Mouse (Mus musculus) heart, postnatal 36 days (tissue): ENCODE results near the gene 9130230L23Rik. TPM values are rescaled to one million over a fixed set of nuclear protein-coding genes. Genes with fewer than 3 reads are reported as not detected.

Experiments
- DNase-seq, 2 experiments: peaks; one replicate each; pipeline ENCODE4 v3.0.0; 2021 to 2022
- intact Hi-C: fragments of 180-260 bp; cut with DNase I; formaldehyde crosslinking; loops from one replicate; pipeline ENCODE4 v1.15.1; 2025
- total RNA-seq, 2 experiments: library from RNA; stranded (reverse); gene quantifications; 2 replicates each; pipeline ENCODE4 v1.2.3; 2021

9130230L23Rik gene
- not detected for total RNA-seq

DNA sequence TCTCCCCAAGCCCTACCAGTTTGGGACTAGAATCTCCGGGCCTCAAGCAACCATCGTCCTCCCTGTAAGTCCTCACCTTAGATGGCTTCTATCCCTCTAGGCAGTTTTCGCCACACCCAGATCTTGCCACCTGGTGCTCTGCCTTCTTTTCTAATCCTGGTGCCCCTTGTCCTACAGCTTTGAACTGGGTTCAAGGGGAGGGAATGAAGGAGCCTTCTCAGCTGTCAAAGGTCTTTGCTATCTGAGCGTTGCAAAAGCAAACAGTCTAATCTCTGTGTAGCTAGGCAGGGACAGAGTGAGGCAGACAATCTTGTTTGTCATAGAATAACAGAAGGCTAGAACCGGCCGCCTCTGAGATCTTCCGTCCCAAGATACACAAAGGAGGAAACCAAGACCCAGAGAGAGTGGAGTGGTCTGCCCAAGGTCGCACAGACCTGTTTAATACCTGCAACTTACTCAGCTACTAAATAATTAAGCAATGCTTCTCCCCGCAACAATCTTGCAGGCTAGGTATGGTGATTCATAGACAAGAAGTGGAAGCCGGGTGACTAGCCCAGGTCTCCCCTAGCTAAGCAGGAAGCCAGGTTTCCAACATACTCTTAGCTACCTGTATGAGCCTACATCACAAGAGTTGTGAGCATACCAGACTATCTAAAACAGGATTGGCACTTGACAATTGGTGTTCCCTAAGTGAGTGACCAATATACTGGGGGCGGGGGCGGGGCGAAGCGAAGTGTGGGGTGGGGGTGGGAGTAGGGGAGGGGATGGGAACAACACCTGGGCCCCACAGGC is at the start of gene 9130230L23Rik:
9130230L23Rik (minus strand) TSS at position 152 of the 792 bp plus-strand sequence.
- DNase-seq = no peak
- intact Hi-C loops = no loop called here

DNA sequence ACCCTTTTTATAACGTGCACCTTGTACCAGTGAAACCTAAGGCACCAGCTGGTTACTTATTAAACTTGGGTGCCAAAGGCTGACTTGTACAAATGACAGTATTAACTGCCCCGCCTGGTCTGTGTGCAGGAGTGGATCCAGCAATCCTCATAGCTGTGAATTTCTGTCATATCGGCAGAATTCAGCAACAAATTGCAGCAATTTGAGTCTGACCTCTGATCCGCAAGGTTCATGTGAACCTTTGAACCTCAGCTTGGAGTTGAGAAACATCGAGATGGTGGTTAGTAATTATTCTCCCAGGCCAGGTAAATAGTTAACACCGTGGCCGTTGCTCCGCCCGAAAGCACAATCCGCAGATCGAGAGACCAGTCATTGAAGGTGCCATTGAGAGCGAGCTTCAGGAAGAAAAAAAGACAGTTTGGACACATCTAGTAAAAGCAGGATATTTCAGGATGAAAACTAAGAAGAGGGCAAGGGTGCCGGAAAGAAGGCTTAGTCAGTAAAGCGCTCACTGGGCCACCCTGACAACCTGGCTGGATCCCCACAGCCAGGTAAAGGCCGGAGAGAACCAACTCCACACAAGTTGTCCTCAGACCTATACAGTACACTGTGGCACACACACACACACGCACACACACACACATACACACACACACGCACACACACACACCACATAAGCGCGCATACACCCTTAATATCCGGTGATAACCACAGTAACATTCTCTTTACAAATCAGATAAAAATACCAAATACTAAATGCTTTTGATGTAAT is 48.9 kb upstream of the 9130230L23Rik start:
- no peak for DNase-seq
- intact Hi-C loops = no loop called here

DNA sequence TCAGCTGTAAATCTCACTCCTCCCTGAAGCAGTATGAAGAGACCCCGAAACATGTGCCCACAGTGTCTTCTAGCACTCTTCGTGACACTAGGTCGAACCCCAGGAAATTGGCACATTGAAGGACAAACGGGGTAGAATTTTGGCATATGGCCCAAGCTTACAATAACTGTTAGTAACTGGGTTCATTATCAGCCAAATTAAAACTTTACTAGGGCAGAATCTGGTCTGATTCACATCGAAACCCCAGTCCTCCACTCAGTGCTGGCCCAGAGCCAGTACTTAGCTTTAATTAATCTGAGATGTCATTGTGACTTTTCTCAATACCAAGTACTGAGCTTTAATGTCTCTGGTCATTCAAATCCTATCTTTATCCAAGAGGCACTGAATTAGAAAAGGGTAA is 46.8 kb upstream of the 9130230L23Rik start:
- intact Hi-C loops = no loop called here
- DNase-seq = no peak

DNA sequence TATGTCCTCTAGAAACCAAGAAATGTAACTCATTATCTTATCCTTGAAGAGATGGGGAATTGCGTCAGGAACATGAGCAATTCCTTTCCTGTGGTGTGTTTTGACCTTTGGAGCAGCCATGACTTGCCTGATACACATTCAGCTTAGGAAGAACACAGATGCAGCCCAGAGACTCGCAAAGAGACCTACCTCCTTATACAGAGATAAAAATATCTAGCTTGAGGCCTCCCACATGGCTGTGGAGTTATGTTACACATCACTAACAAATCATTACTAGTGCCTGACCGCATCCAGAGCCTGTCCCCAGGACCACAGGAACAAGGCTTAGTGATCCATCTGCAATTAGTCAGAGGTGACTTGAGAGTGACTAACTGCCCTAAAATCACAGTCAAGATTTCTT is 42.3 kb upstream of the 9130230L23Rik start:
- intact Hi-C loops = no loop called here
- DNase-seq = no peak

DNA sequence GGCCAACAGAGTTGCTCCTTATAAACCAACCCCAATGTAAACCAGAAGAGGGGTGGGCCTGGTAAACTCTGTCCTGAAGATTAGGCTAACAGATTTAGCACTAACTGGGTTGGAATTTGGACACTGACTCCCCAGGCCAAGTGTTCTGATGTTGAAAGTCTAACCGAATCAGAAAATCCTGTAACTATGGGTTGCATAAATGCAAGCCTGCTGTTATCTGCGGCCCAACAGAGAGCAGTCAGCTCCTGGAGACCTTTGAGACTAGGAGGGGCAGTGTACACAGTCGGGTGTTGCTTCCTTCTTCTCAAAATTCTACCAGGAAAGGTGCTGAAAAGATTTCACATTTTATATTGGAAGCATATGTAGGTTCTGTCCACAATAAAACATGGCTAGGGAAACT is 39.8 kb upstream of the 9130230L23Rik start:
- intact Hi-C loops = no loop called here
- no peak for DNase-seq

DNA sequence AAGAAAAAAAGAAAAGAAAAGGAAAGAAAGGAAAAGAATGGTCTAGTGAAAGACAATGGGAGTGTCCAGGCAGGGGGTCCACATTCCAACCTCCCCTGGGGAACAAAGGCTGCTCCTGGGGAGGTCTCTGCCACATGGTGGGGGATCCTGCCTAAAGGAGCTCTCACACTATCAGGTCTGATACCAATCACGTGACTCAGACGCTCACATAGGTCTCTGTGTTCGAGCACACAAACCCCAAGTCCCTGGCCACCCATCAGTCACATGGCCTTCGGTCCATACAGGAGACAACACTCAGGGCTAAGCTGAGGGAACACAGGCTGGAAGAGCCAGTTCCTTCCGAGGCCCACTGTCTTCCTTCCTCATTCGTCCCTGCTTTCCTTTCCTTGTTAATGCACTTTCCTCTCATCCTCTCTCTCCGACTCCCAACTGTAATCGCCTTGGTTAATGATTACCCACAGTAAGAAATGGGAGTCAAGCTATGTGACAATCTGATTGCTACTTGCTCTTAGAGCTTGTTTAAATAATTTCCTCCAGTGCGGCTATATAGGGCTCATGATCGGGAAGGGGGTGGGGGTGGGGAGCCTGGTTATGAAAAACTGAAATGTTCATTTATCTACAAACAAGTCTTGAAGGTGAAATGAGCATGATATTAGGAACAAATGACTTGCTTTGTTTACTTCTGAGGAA is 38.7 kb upstream of the 9130230L23Rik start:
- intact Hi-C loops = no loop called here
- DNase-seq = no peak

DNA sequence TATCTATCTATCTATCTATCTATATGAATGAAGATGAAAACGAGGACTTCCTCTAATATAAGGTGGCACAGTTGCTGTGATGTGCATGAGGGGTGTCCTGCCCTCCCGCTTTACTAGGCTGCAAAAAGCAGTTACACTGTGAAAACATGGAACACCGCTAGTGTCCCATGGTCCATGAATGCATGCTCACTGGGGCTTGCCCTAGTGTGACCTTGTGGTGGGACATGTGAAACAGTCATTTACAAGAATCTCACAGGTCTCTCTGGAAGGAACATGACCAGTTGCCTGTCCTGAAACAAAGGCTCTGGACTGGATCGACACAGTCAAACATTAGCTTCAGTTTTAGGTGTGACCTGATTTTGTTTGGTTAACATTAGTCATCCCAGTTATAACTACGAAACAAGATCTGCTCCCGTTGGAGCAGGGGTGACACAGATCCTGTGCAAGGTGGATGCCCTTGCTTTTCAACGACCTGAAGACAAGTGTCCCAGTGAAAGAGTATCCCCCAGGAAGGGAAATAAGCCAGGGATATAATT is 36.7 kb upstream of the 9130230L23Rik start:
- DNase-seq = no peak
- intact Hi-C loops = no loop called here

DNA sequence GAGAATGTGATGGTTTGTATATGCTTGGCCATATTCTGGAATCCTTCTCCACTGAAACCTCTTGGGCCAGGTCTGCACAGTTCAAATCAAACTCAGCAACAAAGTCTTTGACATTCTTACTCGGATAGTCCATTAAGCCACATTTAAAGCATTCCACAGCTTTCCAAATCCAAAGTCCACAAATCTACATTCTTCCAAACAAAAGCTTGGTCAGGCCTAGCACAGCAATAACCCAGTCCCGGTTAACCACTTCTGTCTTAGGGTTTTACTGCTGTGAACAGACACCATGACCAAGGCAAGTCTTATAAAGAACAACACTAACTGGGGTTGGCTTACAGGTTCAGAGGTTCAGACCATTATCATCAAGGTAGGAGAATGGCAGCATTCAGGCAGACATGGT is 35.7 kb upstream of the 9130230L23Rik start:
- intact Hi-C loops = no loop called here
- no peak for DNase-seq

DNA sequence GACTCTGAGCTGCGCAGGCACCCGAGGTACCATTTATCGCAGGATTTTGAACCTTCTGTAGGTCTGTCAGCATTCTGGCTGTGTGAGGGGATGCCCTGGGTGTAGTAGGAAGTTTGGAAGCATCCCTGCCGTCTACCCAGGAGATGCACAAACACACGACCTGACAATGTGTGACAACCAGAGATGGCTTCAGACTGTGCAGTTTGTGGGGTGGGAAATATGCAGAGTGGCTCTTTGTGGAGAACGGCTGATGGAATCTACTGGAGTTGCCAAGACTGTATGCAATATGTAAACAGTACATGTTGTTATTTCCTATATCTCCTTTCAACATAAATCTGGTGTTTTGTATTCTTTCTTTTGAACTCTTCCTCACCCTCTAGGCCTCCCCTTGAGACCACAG is 33.0 kb upstream of the 9130230L23Rik start:
- no peak for DNase-seq
- intact Hi-C loops = no loop called here

DNA sequence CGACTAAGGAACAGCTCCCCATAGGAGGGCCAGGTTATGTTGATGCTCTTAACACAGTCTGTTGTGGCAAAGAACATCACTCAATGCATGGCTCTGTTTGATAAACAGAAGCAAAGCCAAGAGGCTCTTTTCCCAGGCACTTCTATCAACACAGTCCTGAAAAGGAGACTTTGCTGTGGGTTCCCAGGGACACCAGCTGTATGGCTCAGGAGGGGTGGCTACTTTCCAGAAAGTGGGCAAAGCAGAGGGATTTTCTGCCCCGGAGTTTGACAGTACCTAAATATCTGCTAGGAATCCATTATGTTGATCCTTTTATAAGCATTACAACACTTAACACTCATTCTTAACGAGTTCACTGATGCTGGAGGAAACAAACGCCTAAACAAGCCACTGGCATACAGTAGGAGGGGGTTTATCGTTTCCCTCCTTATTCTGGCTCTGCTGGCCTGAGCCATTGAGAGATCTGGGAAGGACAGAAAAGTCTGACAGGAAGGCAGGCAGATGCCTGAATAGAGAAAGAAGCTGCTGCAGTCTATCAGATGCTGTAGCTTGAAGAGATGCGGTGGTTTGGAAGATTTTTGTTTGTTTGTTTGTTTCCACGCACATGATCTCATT is 32.5 kb upstream of the 9130230L23Rik start:
- no peak for DNase-seq
- intact Hi-C loops = no loop called here

DNA sequence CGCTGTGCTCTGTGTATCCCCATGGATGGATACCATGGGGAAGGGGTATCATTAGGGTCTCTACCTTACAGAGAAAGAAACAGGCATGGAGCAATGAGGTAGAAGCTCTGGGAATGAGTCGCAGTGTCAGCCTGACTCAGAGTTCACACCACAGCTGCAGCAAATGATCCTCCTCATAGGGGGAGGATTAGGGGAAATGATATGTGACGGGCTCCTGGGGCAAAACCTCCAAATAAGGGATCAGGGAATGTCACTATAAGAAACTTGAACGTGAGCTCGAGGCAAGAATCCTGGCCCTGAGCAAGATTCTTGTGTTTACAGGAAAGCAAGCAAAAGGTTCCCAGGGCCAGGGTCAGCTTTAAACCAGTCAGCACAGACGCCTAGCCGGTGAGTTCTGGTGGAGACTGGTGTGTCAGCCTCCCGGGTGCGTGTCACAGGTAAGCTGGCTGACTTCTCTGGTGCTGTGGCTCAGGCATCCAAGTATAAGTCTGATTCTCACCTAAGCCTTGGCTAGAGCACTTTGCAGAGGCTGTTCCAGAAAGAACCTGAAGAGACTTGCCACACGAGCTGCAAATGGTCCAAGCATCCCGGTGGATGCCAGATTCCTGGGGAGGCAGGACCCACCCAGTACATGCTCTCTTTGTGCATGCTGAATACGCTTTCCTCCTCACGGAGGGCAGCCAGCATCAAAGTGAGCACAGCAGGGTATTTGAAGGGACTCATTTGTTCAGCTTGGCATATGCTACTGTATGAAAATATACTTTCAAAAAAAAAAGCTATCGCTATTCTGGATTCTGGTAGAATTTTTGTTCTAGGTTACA is 30.5 kb upstream of the 9130230L23Rik start:
- no peak for DNase-seq
- intact Hi-C loops = no loop called here

DNA sequence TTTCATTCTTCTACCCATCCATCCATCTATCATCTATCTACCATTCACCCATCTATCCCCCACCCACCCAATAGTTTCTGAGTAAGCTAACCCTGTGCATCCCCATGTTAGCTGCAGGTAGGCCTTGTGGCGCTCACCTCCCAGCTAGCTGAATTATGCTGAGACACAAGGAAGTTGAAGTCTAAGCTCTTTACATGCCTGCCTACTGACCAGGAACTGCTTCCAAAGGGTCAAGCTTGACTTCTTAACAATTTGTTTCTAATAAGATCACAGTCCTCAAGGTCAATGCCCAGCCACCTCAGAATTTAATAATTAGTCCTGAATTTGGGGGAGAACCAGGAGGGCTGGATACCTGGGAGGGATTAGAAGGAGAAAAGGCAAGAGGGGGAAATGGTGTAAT is 28.7 kb upstream of the 9130230L23Rik start:
- intact Hi-C loops = no loop called here
- no peak for DNase-seq

DNA sequence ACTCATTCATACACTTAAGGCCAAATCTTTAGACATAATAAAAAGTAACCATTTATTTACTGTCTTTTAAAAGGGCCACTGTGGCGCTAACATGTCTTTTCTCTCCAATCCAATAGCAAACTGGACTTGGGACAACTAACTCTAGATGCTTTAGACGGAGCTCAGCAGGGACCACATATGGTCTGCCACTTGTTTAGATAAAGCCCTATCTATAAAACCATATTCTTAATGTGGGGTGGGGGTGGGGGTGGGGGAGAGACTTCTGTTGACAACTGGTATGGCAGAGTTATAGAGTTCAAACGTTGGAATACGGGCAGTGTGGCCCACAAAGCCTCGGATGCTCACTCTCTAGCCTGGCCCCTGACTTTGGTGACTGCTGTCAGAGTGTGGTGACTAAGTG is 27.6 kb upstream of the 9130230L23Rik start:
- no peak for DNase-seq
- intact Hi-C loops = no loop called here

DNA sequence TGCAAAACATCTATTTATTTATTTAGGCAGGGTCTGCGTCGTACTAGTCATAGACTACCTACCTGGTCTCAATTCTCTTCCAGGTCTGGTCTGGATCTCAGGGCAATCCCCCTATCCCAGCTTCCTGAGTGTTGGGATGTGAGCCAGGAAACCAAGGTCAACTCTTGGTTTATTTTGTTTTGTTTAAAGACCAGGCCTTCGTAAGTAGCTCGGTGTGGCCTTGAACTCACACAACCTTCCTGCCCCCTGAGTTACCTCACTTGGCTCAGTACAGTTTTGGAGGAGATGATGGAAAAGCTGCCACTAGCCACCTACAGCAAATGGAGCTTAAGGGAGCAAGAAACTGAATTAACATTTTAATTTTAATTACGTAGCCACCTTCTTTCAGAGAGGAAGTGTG is 24.1 kb upstream of the 9130230L23Rik start:
- no peak for DNase-seq
- intact Hi-C loops = no loop called here

DNA sequence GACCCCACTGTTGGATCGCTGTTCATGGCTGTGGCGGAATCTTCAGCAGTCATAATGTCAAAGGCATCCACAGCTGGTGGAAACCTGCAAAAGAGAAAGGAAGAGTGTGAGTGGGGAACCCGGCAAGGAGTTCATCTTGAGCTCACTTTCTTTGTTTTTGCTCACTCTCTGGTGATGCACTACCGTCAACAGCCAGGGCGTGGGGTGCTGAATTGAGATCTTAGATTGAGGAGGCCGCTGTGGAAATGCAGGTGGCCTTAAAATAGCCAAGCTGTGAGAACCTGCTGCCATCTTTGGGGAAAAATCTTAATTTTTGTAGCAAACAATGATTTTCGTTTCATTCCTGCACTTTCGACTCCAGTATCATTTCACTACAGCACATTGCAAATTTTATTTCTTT is 23.1 kb upstream of the 9130230L23Rik start:
- DNase-seq = no peak
- intact Hi-C loops = no loop called here

DNA sequence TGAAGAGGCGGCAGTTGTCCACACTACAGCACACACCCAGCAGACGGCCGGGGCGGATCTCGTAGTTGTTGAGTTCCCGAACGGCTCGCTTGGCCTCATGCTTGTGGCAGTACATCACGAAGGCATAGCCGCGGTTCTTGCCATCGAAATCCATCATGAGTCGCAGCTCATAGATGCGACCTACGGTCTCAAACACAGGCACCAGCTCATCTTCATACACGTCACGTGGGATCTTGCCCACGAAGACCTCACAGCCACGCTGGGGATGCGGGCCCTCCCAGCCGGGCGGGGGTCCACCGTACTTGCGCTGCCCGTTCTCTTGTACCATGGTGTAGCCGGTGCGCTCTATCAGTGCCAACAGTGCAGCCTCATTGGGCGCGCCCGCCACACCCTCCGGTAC is 22.7 kb upstream of the 9130230L23Rik start:
- DNase-seq = no peak
- intact Hi-C loops = no loop called here

DNA sequence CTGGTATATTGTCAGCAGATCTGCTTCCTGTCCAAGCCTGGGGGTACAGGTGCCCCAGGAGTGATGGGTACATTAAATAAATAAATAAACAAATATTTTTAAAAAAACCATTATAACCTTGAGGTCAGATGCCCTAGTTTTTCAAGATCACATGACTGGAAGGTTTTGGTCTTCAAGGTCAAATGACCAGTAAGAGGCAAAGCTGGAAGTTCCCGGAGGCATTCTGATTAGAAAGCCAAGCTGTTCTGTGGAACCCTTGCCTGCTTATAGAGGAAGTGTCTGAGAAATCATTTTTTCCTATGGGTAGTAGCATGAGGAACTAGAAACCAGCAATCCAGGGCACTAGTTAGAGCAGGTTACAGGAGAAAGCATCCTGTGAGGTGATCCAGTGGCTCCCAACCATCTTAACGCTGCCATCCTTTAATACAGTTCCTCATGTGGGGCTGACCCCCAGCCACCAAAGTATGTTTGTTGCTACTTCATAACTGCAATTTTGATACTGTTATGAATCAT is 11.4 kb upstream of the 9130230L23Rik start:
- intact Hi-C loops = no loop called here
- DNase-seq = no peak

DNA sequence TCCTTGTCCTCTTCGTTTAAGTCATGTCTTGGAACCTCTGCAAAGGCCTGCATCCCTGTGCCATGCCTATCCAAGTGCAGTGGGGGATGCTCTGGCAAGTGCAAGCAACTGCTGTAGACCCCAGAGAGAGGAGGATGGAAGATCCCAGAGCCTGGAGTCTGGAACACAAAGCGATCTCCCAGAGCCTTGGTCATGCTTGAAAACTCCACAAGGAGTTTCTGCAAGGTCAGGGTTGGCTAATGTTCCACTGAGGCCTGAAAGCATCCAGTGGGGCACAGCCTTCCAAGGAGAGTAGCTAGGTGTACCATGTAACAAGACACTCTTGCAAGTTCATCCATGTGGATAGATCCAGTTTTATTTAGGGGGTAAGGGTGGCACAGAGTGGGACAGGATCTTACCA is 10.4 kb upstream of the 9130230L23Rik start:
- intact Hi-C loops = no loop called here
- no peak for DNase-seq

DNA sequence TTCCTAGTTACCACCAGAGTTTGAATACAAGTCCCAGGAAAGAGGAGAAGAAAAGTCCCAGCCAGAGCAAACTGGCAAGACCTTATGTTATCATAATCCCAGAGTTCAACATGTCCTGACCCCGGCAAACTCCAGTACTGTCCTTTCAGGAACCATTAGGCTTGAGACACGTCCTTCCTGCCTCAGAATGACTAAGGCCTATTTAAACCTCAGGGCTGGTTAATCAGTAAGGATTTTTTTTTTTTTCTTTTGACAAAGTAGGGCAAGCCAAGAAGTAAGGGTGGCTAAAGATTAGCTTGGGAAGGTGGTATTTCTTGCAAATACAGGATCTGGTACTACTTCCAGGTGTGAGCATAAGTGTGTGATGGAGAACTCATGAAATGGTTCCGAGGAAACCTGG is 9.9 kb upstream of the 9130230L23Rik start:
- DNase-seq = no peak
- intact Hi-C loops = no loop called here
